Mouse (Mus musculus) frontal cortex, adult 2 months (tissue): Measurements from ENCODE around the gene Armcx2. TPM values are rescaled to one million over a fixed set of nuclear protein-coding genes. Genes with fewer than 3 reads are reported as not detected.
"Not testable (repeated sequence)": the region's sequence is repeated elsewhere in the genome, so short reads cannot be mapped to it uniquely, and the experiment has no call there.

Source experiments
- DNase-seq, 2 experiments: peaks; one replicate each; pipeline ENCODE4 v3.0.0; 2022; ENCODE audit warnings: low spot score in 1 of 2; ENCODE audit errors: extremely low spot score in 1 of 2
- polyA plus RNA-seq: library from polyadenylated mRNA; depleted of rRNA; stranded (reverse); fragments of >200 nt; gene quantifications from 2 replicates; pipeline ENCODE4 v1.2.3, GENCODE M21; 2012; rRNA removed

Gene Armcx2
- polyA plus RNA-seq = 45.7 and 54.3 TPM in 2 replicates

GRCm38 (mm10) chrX:134808755-134809224 is at the start of gene Armcx2:
Gene Armcx2 (minus strand): TSS chrX:134809221.
- peak; percentile 30 to 66 for DNase-seq

GRCm38 (mm10) chrX:134849662-134850061 is 40.6 kb upstream of the Armcx2 start:
- DNase-seq = no peak

GRCm38 (mm10) chrX:134844424-134844823 is 35.4 kb upstream of the Armcx2 start:
- no peak for DNase-seq

- no peak for DNase-seq
Observed at GRCm38 (mm10) chrX:134830508-134830907, 21.5 kb upstream of the Armcx2 start.

GRCm38 (mm10) chrX:134807833-134808754 is 927 bp downstream of the Armcx2 start:
- peak in 1 of 2 experiments; percentile 60 for DNase-seq

GRCm38 (mm10) chrX:134787728-134788127 is 21.3 kb downstream of the Armcx2 start:
- no peak for DNase-seq

GRCm38 (mm10) chrX:134763428-134764198 is 45.4 kb downstream of the Armcx2 start:
- DNase-seq = not testable (repeated sequence)

GRCm38 (mm10) chrX:134757293-134757995 is 51.6 kb downstream of the Armcx2 start:
- no peak for DNase-seq

GRCm38 (mm10) chrX:134756434-134757292 is 52.4 kb downstream of the Armcx2 start, which contains the start of gene Armcx3:
Gene Armcx3 (plus strand): TSS chrX:134756595.
- peak; percentile 19 to 63 for DNase-seq

Other genes with a start within 250 kb of the Armcx2 start
- gene Btk, start 225.7 kb downstream of the Armcx2 start, polyA plus RNA-seq = 0.76 and 1.3 TPM in 2 replicates
- gene Rpl36a, start 223.6 kb downstream of the Armcx2 start, polyA plus RNA-seq = 453 and 529 TPM in 2 replicates
- gene Gla, start 208.1 kb downstream of the Armcx2 start, polyA plus RNA-seq = 7.1 and 8.0 TPM in 2 replicates
- gene Hnrnph2, start 208.0 kb downstream of the Armcx2 start, polyA plus RNA-seq = 112 and 121 TPM in 2 replicates
- gene Armcx4, start 122.7 kb downstream of the Armcx2 start, polyA plus RNA-seq = 16.5 and 17.9 TPM in 2 replicates
- 67.5 and 81.6 TPM in 2 replicates for gene Armcx1, start 91.3 kb downstream of the Armcx2 start, polyA plus RNA-seq
- 8.4 and 9.6 TPM in 2 replicates for gene Armcx6, start 57.8 kb downstream of the Armcx2 start, polyA plus RNA-seq
- gene Armcx3, start 52.6 kb downstream of the Armcx2 start, polyA plus RNA-seq = 58.5 and 64.6 TPM in 2 replicates
- gene Nxf2, start 155.5 kb upstream of the Armcx2 start, polyA plus RNA-seq = 0.13 and 0.18 TPM in 2 replicates
- gene Zmat1, start 200.0 kb upstream of the Armcx2 start, polyA plus RNA-seq = 9.3 and 9.7 TPM in 2 replicates